Mouse (Mus musculus) neural tube, embryonic 14.5 days (tissue): ENCODE results near the gene Amy2a4. TPM values are rescaled to one million over a fixed set of nuclear protein-coding genes. Genes with fewer than 3 reads are reported as not detected.
"Not testable (repeated sequence)": the region's sequence is repeated elsewhere in the genome, so short reads cannot be mapped to it uniquely, and the experiment has no call there.

Experiments
- ATAC-seq: fragments of 200-750 bp; cut with Nextera tagmentation; 2 replicates; pipeline ENCODE4 v1.8.0; 2017; ENCODE audit warnings: low read depth, mild to moderate bottlenecking, moderate TSS enrichment, moderate library complexity
- H3K27ac ChIP-seq: fragments of 300-500 bp; sonication (generic); 2 replicates; pipeline ENCODE4 v1.5.1; 2014; ENCODE audit warnings: low read depth, mild to moderate bottlenecking, control low read depth, low read length, moderate library complexity, mixed read lengths
- H3K27me3 ChIP-seq: fragments of 300-500 bp; sonication (generic); 2 replicates; pipeline ENCODE4 v1.6.1; 2014; ENCODE audit warnings: low read length; ENCODE audit not compliant: control insufficient read depth, insufficient read depth
- H3K36me3 ChIP-seq: fragments of 300-500 bp; sonication (generic); 2 replicates; pipeline ENCODE4 v1.6.1; 2014; ENCODE audit warnings: low read length, mixed read lengths; ENCODE audit not compliant: control insufficient read depth, insufficient read depth
- H3K4me1 ChIP-seq: fragments of 300-500 bp; sonication (generic); 2 replicates; pipeline ENCODE4 v1.6.1; 2014; ENCODE audit warnings: low read length; ENCODE audit not compliant: control insufficient read depth, insufficient read depth
- H3K4me2 ChIP-seq: fragments of 300-500 bp; sonication (generic); 2 replicates; pipeline ENCODE4 v1.6.1; 2014; ENCODE audit warnings: mild to moderate bottlenecking, low read depth, low read length, control low read depth
- H3K4me3 ChIP-seq: fragments of 300-500 bp; sonication (generic); 2 replicates; pipeline ENCODE4 v1.5.1; 2014; ENCODE audit warnings: low read depth, low read length, control low read depth, mixed read lengths
- H3K9ac ChIP-seq: fragments of 300-500 bp; sonication (generic); replicated peaks from 2 replicates; pipeline ENCODE4 v1.6.1; 2014; ENCODE audit warnings: low read depth, mild to moderate bottlenecking, control low read depth, low read length, mixed read lengths
- H3K9me3 ChIP-seq: fragments of 300-500 bp; sonication (generic); 2 replicates; pipeline ENCODE4 v1.6.1; 2016; ENCODE audit warnings: low read length; ENCODE audit not compliant: control insufficient read depth
- WGBS: fragments of 180-500 bp; shearing (Covaris S2); extraction: QIAGEN DNeasy Blood & Tissue Kit; methylation state at CpG from one replicate; pipeline ENCODE4 v1.1.7; 2014; 5-methylcytosine and 5-hydroxymethylcytosine counted together
- polyA plus RNA-seq: library from polyadenylated mRNA; unstranded; fragments of >200 nt; fragmentation: Nextera tagmentation; extraction: Ambion mirVana; gene quantifications from 2 replicates; pipeline ENCODE4 v1.2.1, GENCODE M21; 2014

The Amy2a4 gene
- not detected in 2 replicates for polyA plus RNA-seq

GRCm38 (mm10) chr3:113291349-113291748 is at the start of gene Amy2a4:
Gene Amy2a4 (minus strand): TSS chr3:113291449.
- H3K36me3 ChIP-seq, ATAC-seq, H3K27me3 ChIP-seq, H3K4me3 ChIP-seq, H3K27ac ChIP-seq, H3K9ac ChIP-seq, H3K4me2 ChIP-seq, H3K4me1 ChIP-seq, H3K9me3 ChIP-seq: not testable (repeated sequence)
- no CpG with 5 or more reads among the region's 4 CpGs for WGBS

- not testable (repeated sequence) for H3K36me3 ChIP-seq, H3K4me2 ChIP-seq, H3K27me3 ChIP-seq, H3K27ac ChIP-seq, ATAC-seq, H3K4me1 ChIP-seq, H3K4me3 ChIP-seq, H3K9me3 ChIP-seq, H3K9ac ChIP-seq
- no CpG with 5 or more reads among the region's 4 CpGs for whole genome bisulfite sequencing
Measured at GRCm38 (mm10) chr3:113323952-113324351, 32.7 kb upstream of the Amy2a4 start, which contains the start of gene Amy2a3. Gene Amy2a3 (minus strand): TSS chr3:113324052.

GRCm38 (mm10) chr3:113312937-113313336 is 21.7 kb upstream of the Amy2a4 start:
- not testable (repeated sequence) for H3K27me3 ChIP-seq, H3K4me2 ChIP-seq, H3K36me3 ChIP-seq, H3K9ac ChIP-seq, H3K4me1 ChIP-seq, H3K27ac ChIP-seq, H3K9me3 ChIP-seq, H3K4me3 ChIP-seq, ATAC-seq
- no CpG with 5 or more reads among the region's 3 CpGs for WGBS

GRCm38 (mm10) chr3:113280285-113280684 is 11.0 kb downstream of the Amy2a4 start:
- not testable (repeated sequence) for H3K4me1 ChIP-seq, H3K27ac ChIP-seq, H3K4me2 ChIP-seq, H3K36me3 ChIP-seq, H3K4me3 ChIP-seq, H3K9me3 ChIP-seq, ATAC-seq, H3K9ac ChIP-seq, H3K27me3 ChIP-seq

- H3K27ac ChIP-seq, H3K9ac ChIP-seq, H3K4me1 ChIP-seq, H3K4me3 ChIP-seq, H3K27me3 ChIP-seq, ATAC-seq, H3K9me3 ChIP-seq, H3K36me3 ChIP-seq, H3K4me2 ChIP-seq: not testable (repeated sequence)
Measured at GRCm38 (mm10) chr3:113279586-113279985, 11.7 kb downstream of the Amy2a4 start.

GRCm38 (mm10) chr3:113258737-113259136 is 32.5 kb downstream of the Amy2a4 start, which contains the start of gene Amy2a5:
Gene Amy2a5 (minus strand): TSS chr3:113258837.
- no CpG with 5 or more reads among the region's 4 CpGs for WGBS
- not testable (repeated sequence) for H3K4me3 ChIP-seq, ATAC-seq, H3K27ac ChIP-seq, H3K4me1 ChIP-seq, H3K9ac ChIP-seq, H3K9me3 ChIP-seq, H3K36me3 ChIP-seq, H3K4me2 ChIP-seq, H3K27me3 ChIP-seq

Other genes starting within 250 kb of the Amy2a4 start
- gene Amy2a5, start 32.6 kb downstream of the Amy2a4 start, polyA plus RNA-seq: 0.08 TPM in 1 of 2 replicates, not detected in the other
- gene Amy2a3, start 32.6 kb upstream of the Amy2a4 start, polyA plus RNA-seq: not detected in 2 replicates
- gene Amy2a2, start 65.2 kb upstream of the Amy2a4 start, polyA plus RNA-seq: not detected in 2 replicates
- not detected in 2 replicates for gene Amy2a1, start 241.0 kb upstream of the Amy2a4 start, polyA plus RNA-seq